Mouse (Mus musculus): ENCODE data around the gene Maged2. TPM values are rescaled to one million over a fixed set of nuclear protein-coding genes. Genes with fewer than 3 reads are reported as not detected.

Maged2 gene
- polyA plus RNA-seq, 1 experiment from 2014 or later = 377 TPM

Other genes with a start within 250 kb of the Maged2 start
- 7.0 and 7.7 TPM in 2 replicates for gene Pfkfb1, start 226.1 kb downstream of the Maged2 start, polyA plus RNA-seq (2015; fragmentation: Nextera tagmentation; extraction: Ambion mirVana)
- gene Apex2, start 224.5 kb downstream of the Maged2 start, polyA plus RNA-seq (2015; fragmentation: Nextera tagmentation; extraction: Ambion mirVana) = 14.7 and 15.6 TPM in 2 replicates
- 12.5 and 14.2 TPM in 2 replicates for gene Tro, start 156.8 kb downstream of the Maged2 start, polyA plus RNA-seq (2015; fragmentation: Nextera tagmentation; extraction: Ambion mirVana)
- 26.2 and 28.0 TPM in 2 replicates for gene Gnl3l, start 203.0 kb upstream of the Maged2 start, polyA plus RNA-seq (2015; fragmentation: Nextera tagmentation; extraction: Ambion mirVana)
- 6.8 and 7.1 TPM in 2 replicates for gene Fgd1, start 231.8 kb upstream of the Maged2 start, polyA plus RNA-seq (2015; fragmentation: Nextera tagmentation; extraction: Ambion mirVana)